Mouse (Mus musculus) right cerebral cortex, adult 18-20 months (tissue): ENCODE data around the gene Efs.
"Not testable (repeated sequence)": the region's sequence is repeated elsewhere in the genome, so short reads cannot be mapped to it uniquely, and the experiment has no call there.

Experiments
- DNase-seq: peaks from one replicate; pipeline ENCODE4 v3.0.0; 2022; ENCODE audit warnings: mixed read lengths

Efs gene

GRCm38 (mm10) chr14:54925349-54926342 lies at the start of gene Efs:
Gene Efs (minus strand): TSS chr14:54926126.
- DNase-seq, result peak; percentile 46

GRCm38 (mm10) chr14:54974068-54974791 lies 48.3 kb upstream of the Efs start:
- DNase-seq, result peak; percentile 37

- DNase-seq, result not testable (repeated sequence)
Measured at GRCm38 (mm10) chr14:54972786-54973185, 46.9 kb upstream of the Efs start.

GRCm38 (mm10) chr14:54968344-54968743 lies 42.4 kb upstream of the Efs start:
- DNase-seq, result no peak

- no peak for DNase-seq
Measured at GRCm38 (mm10) chr14:54967874-54968273, 41.9 kb upstream of the Efs start.

GRCm38 (mm10) chr14:54966320-54966977 lies 40.5 kb upstream of the Efs start, which contains the start of gene Myh6:
Gene Myh6 (minus strand): TSS chr14:54966927.
- DNase-seq, result no peak

GRCm38 (mm10) chr14:54965631-54966030 lies 39.7 kb upstream of the Efs start:
- no peak for DNase-seq

- DNase-seq, result no peak
Measured at GRCm38 (mm10) chr14:54965044-54965443, 39.1 kb upstream of the Efs start.

GRCm38 (mm10) chr14:54963727-54964126 lies 37.8 kb upstream of the Efs start:
- DNase-seq, result no peak

- no peak for DNase-seq
Measured at GRCm38 (mm10) chr14:54962714-54963113, 36.8 kb upstream of the Efs start.

GRCm38 (mm10) chr14:54961487-54961886 lies 35.6 kb upstream of the Efs start:
- no peak for DNase-seq

- peak; percentile 28 for DNase-seq
Measured at GRCm38 (mm10) chr14:54960769-54961168, 34.8 kb upstream of the Efs start.

GRCm38 (mm10) chr14:54959853-54960613 lies 34.1 kb upstream of the Efs start:
- DNase-seq, result not testable (repeated sequence)

- no peak for DNase-seq
Measured at GRCm38 (mm10) chr14:54959197-54959596, 33.3 kb upstream of the Efs start.

- no peak for DNase-seq
Measured at GRCm38 (mm10) chr14:54958503-54958902, 32.6 kb upstream of the Efs start.

GRCm38 (mm10) chr14:54956533-54956932 lies 30.6 kb upstream of the Efs start:
- no peak for DNase-seq

GRCm38 (mm10) chr14:54955481-54955880 lies 29.6 kb upstream of the Efs start:
- DNase-seq, result no peak

GRCm38 (mm10) chr14:54954474-54954873 lies 28.5 kb upstream of the Efs start:
- no peak for DNase-seq

GRCm38 (mm10) chr14:54953664-54954206 lies 27.8 kb upstream of the Efs start:
- DNase-seq, result no peak

GRCm38 (mm10) chr14:54951587-54951986 lies 25.7 kb upstream of the Efs start:
- no peak for DNase-seq

GRCm38 (mm10) chr14:54950493-54950892 lies 24.6 kb upstream of the Efs start:
- DNase-seq, result no peak

- DNase-seq, result no peak
Measured at GRCm38 (mm10) chr14:54948781-54949180, 22.9 kb upstream of the Efs start.
